Mouse (Mus musculus): Measurements from ENCODE around the gene Glt8d2.

DNA sequence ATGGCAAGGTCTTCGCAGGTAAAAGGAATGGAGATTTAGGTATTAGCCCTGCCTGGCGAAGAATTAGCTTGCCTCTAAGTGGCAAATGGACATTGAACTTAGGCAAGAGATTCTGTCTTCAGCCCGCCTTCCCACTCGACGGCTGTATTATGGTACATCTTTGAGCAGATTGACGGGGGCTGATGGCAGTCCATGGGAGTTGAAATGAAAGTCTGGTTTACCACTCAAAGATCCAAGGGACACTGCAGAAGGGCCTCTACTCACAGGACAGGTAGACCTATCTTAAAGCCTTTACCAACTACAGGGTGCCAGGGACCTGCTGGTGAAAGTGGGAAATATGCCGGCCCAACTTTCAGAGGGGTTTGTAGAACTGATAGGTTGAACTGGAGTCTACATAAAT is 60.0 kb downstream of the Glt8d2 start:
- no peak for TF ChIP-seq CTCF (IDR thresholded peaks at IDR 0.05; ENCODE audit: control insufficient read depth, insufficient read depth, low read length)
- no peak for TF ChIP-seq POLR2A (IDR thresholded peaks at IDR 0.05; ENCODE audit: borderline replicate concordance, control insufficient read depth, low read depth, low read length)

Measured in bone marrow, adult 2 months (tissue).